Mouse (Mus musculus): ENCODE data around the gene Kcnk5. TPM values are rescaled to one million over a fixed set of nuclear protein-coding genes. Genes with fewer than 3 reads are reported as not detected.
A peak's percentile ranks its signal among the peaks of the same experiment; 100 is the strongest.

Gene Kcnk5
- total RNA-seq, 1 experiment from 2014 or later: 9.0 TPM

DNA sequence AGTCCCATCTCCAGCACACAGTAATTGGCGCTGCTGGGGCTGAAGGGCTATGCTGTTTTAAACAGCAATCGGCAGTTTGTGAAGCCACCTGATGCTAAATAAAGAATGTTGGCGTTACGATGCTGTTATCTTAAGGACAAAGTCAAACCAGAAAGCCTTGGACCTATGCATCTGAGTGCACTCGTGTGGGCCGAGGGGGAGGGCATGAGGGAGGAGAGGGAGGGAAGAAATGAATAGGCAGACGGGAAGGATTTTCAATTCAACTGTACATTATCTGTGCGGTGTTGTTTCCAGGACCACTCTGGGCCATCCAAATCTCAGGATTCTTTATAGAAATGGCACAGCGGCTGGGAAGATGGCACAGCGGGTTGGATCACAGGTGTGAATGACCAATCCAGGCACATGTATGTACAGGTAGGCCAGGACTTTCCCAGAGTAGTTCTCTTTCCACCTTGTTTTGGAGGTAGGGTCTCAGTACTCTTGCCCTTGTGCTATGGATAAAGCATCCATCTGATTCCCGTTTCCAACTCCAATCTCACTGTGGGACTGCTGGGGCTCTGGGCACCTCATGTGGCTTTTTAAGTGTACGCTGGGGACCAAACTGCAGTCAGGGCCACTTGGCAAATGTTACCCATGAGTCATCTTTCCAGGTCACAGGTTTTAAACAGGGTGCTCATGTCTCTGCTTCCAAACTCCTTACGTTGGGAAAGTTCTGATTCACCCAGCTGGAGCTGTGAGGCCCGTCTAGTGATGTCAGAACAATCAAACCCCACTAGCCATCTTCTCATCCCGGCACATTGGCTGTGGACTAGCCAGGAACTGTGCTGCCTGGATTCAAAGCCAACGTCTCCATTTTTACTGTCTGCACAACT, 42.9 kb downstream of the Kcnk5 start, which contains the start of gene Saysd1:
Gene Saysd1 (minus strand): TSS at position 51 of the 872 bp plus-strand sequence.
- ATAC-seq (ENCODE audit: extremely low read depth, insufficient number of reproducible peaks, low FRiP score, poor library complexity, severe bottlenecking): no peak

DNA sequence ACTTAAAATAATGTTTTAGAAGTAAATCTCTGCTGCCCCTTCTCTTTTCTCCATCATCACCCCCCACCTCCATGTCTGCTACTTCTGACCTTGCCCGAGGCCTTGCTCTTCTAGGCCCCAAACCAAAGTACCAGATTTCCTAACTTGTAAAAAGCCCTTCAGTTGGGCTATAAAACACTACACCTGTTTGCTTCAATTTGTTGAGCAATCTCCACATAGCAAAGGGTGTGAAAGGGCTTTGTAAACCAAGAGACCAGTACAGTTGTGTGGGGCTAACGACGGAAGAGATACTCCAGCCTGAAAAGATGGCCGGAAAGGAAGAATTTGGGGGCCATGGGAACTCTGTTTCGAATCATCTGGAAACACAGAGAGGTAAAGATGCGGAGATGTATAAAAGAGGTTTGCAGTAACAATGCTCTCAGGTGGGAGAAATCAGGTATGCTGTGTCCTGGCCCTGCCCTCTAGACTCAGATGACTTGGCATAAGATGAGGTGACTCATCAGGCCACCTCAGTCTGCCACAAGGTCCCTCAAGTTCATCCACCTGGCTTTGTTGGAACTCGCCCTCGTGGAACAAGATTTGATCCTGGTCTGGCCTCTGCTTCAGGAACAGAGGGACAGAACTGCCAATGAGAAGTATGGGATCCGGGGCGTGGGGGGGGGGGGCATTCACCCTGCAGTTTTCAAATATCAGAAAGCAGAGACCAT, 46.5 kb downstream of the Kcnk5 start:
- no peak for ATAC-seq (ENCODE audit: extremely low read depth, insufficient number of reproducible peaks, low FRiP score, poor library complexity, severe bottlenecking)

GRCm38 (mm10) chr14:20128162-20128561, 53.4 kb downstream of the Kcnk5 start:
- ATAC-seq (ENCODE audit: extremely low read depth, insufficient number of reproducible peaks, low FRiP score, poor library complexity, severe bottlenecking): no peak

- no peak for ATAC-seq (ENCODE audit: extremely low read depth, insufficient number of reproducible peaks, low FRiP score, poor library complexity, severe bottlenecking)
Observed at GRCm38 (mm10) chr14:20127406-20128087, 54.1 kb downstream of the Kcnk5 start.

GRCm38 (mm10) chr14:20120868-20121267, 60.7 kb downstream of the Kcnk5 start:
- peak; percentile 76 for ATAC-seq (ENCODE audit: extremely low read depth, insufficient number of reproducible peaks, low FRiP score, poor library complexity, severe bottlenecking)

GRCm38 (mm10) chr14:20120012-20120411, 61.6 kb downstream of the Kcnk5 start:
- no peak for ATAC-seq (ENCODE audit: extremely low read depth, insufficient number of reproducible peaks, low FRiP score, poor library complexity, severe bottlenecking)

- ATAC-seq (ENCODE audit: extremely low read depth, insufficient number of reproducible peaks, low FRiP score, poor library complexity, severe bottlenecking): no peak
Observed at GRCm38 (mm10) chr14:20116149-20116605, 65.4 kb downstream of the Kcnk5 start.

GRCm38 (mm10) chr14:20114951-20115350, 66.7 kb downstream of the Kcnk5 start:
- ATAC-seq (ENCODE audit: extremely low read depth, insufficient number of reproducible peaks, low FRiP score, poor library complexity, severe bottlenecking): no peak

GRCm38 (mm10) chr14:20113964-20114363, 67.6 kb downstream of the Kcnk5 start:
- peak; percentile 57; the same call in 1 of the 2 replicates for ATAC-seq (ENCODE audit: extremely low read depth, insufficient number of reproducible peaks, low FRiP score, poor library complexity, severe bottlenecking)

GRCm38 (mm10) chr14:20113189-20113961, 68.2 kb downstream of the Kcnk5 start:
- ATAC-seq (ENCODE audit: extremely low read depth, insufficient number of reproducible peaks, low FRiP score, poor library complexity, severe bottlenecking): no peak

GRCm38 (mm10) chr14:20112218-20112617, 69.4 kb downstream of the Kcnk5 start:
- no peak for ATAC-seq (ENCODE audit: extremely low read depth, insufficient number of reproducible peaks, low FRiP score, poor library complexity, severe bottlenecking)

GRCm38 (mm10) chr14:20110945-20111344, 70.7 kb downstream of the Kcnk5 start:
- ATAC-seq (ENCODE audit: extremely low read depth, insufficient number of reproducible peaks, low FRiP score, poor library complexity, severe bottlenecking): no peak

GRCm38 (mm10) chr14:20106271-20106670, 75.3 kb downstream of the Kcnk5 start:
- no peak for ATAC-seq (ENCODE audit: extremely low read depth, insufficient number of reproducible peaks, low FRiP score, poor library complexity, severe bottlenecking)

DNA sequence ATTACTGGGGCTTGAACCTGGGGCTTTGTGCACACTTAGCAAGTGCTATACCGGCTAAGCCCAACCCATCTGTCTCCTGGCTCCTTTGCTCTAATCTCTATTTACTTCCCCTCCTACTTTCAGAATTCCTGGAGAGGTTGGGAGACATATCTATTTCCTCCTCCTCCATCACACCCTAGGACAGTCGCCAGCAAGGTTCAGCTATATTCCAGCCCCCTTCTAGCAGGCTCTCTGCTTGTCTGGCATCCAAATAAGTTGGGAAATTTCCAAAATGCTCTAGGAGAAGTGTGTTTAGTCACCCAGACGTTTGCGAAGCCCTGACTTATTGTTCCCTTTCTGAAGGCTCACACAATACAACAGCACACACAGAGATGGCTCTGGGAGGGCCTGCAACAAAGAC, 78.4 kb downstream of the Kcnk5 start:
- ATAC-seq (ENCODE audit: extremely low read depth, insufficient number of reproducible peaks, low FRiP score, poor library complexity, severe bottlenecking): no peak

DNA sequence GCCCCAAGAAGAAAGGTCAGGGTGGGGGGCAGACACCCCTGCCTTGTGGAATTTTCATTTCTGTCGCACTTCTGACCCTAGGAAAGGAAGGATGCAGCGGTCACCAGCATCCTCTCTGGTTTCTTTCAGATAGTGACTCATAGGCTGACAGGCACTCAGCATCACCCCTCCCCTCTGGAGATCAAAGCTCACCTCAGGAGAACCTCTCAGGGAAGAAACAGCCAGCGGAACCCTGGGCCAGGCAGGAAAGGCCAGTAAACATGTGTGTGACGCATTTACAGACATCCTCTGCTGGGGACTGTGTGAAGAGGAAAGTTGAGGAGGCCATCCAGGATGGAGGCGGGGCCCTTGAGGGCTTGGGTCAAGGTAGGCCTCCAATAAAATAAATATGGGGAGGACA, 83.5 kb downstream of the Kcnk5 start:
- ATAC-seq (ENCODE audit: extremely low read depth, insufficient number of reproducible peaks, low FRiP score, poor library complexity, severe bottlenecking): no peak

GRCm38 (mm10) chr14:20094942-20095341, 86.7 kb downstream of the Kcnk5 start:
- no peak for ATAC-seq (ENCODE audit: extremely low read depth, insufficient number of reproducible peaks, low FRiP score, poor library complexity, severe bottlenecking)

DNA sequence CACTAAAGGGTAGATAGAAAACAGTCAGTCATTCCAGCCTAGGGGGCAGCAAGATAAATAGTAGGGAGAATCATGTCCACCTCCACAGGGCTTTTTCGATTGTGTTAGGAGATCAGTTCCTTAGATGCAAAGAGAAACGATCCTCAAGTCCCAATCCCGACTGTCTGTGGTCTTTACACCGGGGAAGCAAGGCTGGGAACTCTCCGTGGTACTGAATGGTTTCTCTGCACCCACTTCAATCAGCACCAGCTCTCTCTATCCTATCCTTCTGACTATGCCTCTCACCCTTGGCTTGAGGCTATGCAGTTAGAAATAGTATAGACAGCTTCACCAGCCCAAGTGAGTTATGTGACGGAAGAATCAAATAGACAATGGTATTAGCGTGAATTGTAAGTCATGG, 88.1 kb downstream of the Kcnk5 start:
- ATAC-seq (ENCODE audit: extremely low read depth, insufficient number of reproducible peaks, low FRiP score, poor library complexity, severe bottlenecking): no peak

Data from neutrophil, adult 5-6 weeks (primary cell).